Mouse (Mus musculus): ENCODE results near the gene Adgrb3.

DNA sequence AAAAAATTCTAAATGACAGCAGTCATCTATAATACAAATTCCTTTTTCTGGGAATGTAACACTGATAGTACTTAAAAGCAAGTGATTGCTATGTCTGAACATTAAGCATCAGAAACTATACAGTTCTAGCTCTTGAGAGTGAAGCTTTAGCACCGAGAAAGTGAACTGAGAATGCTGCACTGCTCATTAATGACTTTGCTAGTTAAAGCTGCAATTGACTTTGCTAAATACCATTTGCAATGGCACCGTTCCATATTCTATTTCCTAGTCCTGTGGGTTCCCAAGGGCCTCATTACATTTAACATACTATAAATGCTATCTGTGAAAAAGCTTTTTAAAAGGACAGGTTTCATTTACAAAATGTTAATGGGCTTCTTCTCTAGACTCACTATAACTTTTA, 414.4 kb downstream of the Adgrb3 start:
- TF ChIP-seq POLR2A (IDR thresholded peaks at IDR 0.05; ENCODE audit: borderline replicate concordance, insufficient read depth, low read length) (no peak), CTCF (IDR thresholded peaks at IDR 0.05; ENCODE audit: borderline replicate concordance, insufficient read depth, low read depth, low read length) (no peak)
